Mouse (Mus musculus) cortical plate, adult 2 months (tissue): ENCODE results near the gene Sptbn4.

Experiments used
- CTCF ChIP-seq: fragments of 200-500 bp; IDR thresholded peaks from 2 replicates; pipeline ENCODE4 v1.5.1; 2011; ENCODE audit warnings: mild to moderate bottlenecking, control low read depth, low read length; ENCODE audit not compliant: insufficient read depth; ENCODE audit errors: extremely low read depth
- POLR2A ChIP-seq: fragments of 200-500 bp; IDR thresholded peaks from 2 replicates; pipeline ENCODE4 v1.6.1; 2011; ENCODE audit warnings: mild to moderate bottlenecking, low read length, control low read depth; ENCODE audit not compliant: insufficient read depth; ENCODE audit errors: extremely low read depth

GRCm38 (mm10) chr7:27490227-27490542 is 42.7 kb upstream of the Sptbn4 start:
- no peak for TF ChIP-seq POLR2A
- no peak for TF ChIP-seq CTCF
